Mouse (Mus musculus): Measurements from ENCODE around the gene Golt1a. TPM values are rescaled to one million over a fixed set of nuclear protein-coding genes. Genes with fewer than 3 reads are reported as not detected.

The Golt1a gene
- polyA plus RNA-seq, 1 experiment from 2014 or later: not detected

DNA sequence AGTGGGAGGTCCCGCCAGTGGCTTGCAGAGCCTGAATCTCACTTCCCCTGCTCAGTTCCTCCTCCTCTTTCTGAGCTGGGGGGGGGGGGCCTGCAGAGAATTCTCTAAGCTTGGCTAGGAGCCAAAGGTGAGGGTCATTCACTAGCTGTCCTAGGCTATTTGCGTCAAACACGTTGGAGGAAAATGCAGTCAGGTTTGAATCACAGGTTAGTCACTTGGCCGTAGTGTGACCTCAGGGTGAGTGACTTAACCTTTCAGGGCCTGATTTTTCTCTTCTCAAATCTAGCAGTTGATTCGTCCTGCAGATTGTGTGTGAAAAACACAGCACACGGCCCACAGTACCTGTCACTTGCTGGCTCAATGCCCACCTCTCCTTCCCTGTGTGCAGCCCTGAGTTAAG lies 39.3 kb upstream of the Golt1a start:
- peaks cover 20% of the 10 kb centered on the region for H3K4me1 ChIP-seq (ENCODE audit: control insufficient read depth, insufficient read depth, low read length)
- H3K9ac ChIP-seq (replicated peaks; ENCODE audit: low read length): no peak overlapping the region
- no peaks in the 10 kb centered on the region for H3K9me3 ChIP-seq (ENCODE audit: control insufficient read depth, low read length)
- no peak for DNase-seq
- ATAC-seq (ENCODE audit: low FRiP score, low TSS enrichment): no peak
- H3K4me2 ChIP-seq (ENCODE audit: low read length): no peak overlapping the region
- 0 out of 2 replicates have a peak overlapping the region, but pooled peaks have one; percentile 1 for H3K27ac ChIP-seq (replicated peaks; ENCODE audit: low read depth, low read length)
- H3K4me3 ChIP-seq (replicated peaks; ENCODE audit: low read depth, low read length): no peak overlapping the region
- H3K36me3 ChIP-seq (ENCODE audit: control insufficient read depth, insufficient read depth, low read length): peaks cover 72% of the 10 kb centered on the region
- WGBS: 53% methylated on average over 6 of the region's 6 CpGs
- no peaks in the 10 kb centered on the region for H3K27me3 ChIP-seq (ENCODE audit: control insufficient read depth, insufficient read depth, low read length)

GRCm38 (mm10) chr1:133274163-133274562 lies 35.4 kb upstream of the Golt1a start:
- 92% methylated on average over 19 of the region's 19 CpGs for WGBS
- H3K4me3 ChIP-seq (replicated peaks; ENCODE audit: low read depth, low read length): no peak overlapping the region
- peaks cover 77% of the 10 kb centered on the region for H3K36me3 ChIP-seq (ENCODE audit: control insufficient read depth, insufficient read depth, low read length)
- no peaks in the 10 kb centered on the region for H3K27me3 ChIP-seq (ENCODE audit: control insufficient read depth, insufficient read depth, low read length)
- H3K27ac ChIP-seq (replicated peaks; ENCODE audit: low read depth, low read length): no peak overlapping the region
- DNase-seq: no peak
- no peak overlapping the region for H3K9ac ChIP-seq (replicated peaks; ENCODE audit: low read length)
- H3K9me3 ChIP-seq (ENCODE audit: control insufficient read depth, low read length): no peaks in the 10 kb centered on the region
- H3K4me2 ChIP-seq (ENCODE audit: low read length): no peak overlapping the region
- no peak for ATAC-seq (ENCODE audit: low FRiP score, low TSS enrichment)
- no peaks in the 10 kb centered on the region for H3K4me1 ChIP-seq (ENCODE audit: control insufficient read depth, insufficient read depth, low read length)

DNA sequence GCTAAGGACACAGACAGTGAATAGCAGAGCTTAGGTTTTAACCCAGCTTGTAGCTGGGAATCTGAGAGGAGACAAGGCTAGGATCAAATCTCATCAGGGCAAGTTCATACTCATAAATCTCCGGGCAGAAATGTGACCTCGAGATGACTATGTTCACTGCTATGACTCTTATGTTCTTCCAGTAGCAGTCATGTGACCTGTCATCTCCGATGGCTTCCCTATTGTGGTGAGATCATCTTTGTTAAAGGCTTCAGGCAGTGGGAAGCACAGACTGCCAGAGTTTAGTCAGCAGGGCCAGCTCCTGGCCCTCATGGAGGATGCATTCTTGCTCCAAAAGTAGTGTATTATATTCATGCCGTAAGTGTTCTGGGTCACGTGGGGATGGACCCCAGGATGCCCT lies 32.6 kb upstream of the Golt1a start:
- Histone ChIP-seq H3K4me3 (replicated peaks; ENCODE audit: low read depth, low read length) (no peak overlapping the region), H3K4me2 (ENCODE audit: low read length) (no peak overlapping the region), H3K9me3 (ENCODE audit: control insufficient read depth, low read length) (no peaks in the 10 kb centered on the region), H3K27me3 (ENCODE audit: control insufficient read depth, insufficient read depth, low read length) (no peaks in the 10 kb centered on the region), H3K27ac (replicated peaks; ENCODE audit: low read depth, low read length) (no peak overlapping the region), H3K4me1 (ENCODE audit: control insufficient read depth, insufficient read depth, low read length) (no peaks in the 10 kb centered on the region), H3K9ac (replicated peaks; ENCODE audit: low read length) (no peak overlapping the region), H3K36me3 (ENCODE audit: control insufficient read depth, insufficient read depth, low read length) (peaks cover 79% of the 10 kb centered on the region)
- 69% methylated on average over 5 of the region's 5 CpGs for WGBS
- DNase-seq: no peak
- ATAC-seq (ENCODE audit: low FRiP score, low TSS enrichment): no peak

GRCm38 (mm10) chr1:133278539-133278938 lies 31.1 kb upstream of the Golt1a start:
- H3K4me2 ChIP-seq (ENCODE audit: low read length): no peak overlapping the region
- DNase-seq (no peak), ATAC-seq (ENCODE audit: low FRiP score, low TSS enrichment) (no peak)

DNA sequence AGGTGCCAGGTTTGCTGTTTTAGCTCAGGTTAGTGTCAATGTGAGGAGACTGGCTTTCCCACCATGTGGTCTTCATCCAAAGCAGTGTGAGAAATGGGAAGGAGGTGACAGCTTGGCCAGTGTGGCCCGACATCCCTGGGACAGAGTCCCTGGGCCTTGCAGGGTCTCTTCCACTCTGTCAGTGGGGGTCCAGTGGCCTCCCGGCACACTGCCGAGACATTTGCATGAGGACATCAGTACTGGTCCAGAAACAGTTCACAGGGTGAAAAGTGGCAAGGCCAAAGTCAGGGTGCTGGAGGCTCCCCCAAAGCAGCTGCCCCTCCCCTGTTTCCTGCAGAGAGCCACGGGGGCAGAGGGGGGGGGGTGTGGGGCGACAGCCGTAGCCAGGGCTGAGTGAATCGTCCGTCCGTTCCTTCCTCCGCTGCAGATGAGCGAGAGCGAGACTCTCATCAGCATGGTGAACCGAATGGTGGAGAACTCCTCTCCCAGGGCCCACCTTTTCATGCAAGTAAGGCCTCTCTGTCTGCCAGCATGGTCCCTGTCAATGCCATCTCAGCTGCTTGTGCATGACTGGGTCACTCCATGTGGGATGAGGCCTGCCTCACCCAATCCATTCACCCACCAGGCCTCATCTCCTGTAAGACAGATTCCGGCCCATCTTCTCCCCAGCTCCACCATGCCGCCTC lies 30.5 kb upstream of the Golt1a start:
- H3K36me3 ChIP-seq (ENCODE audit: control insufficient read depth, insufficient read depth, low read length): peaks cover 71% of the 10 kb centered on the region
- ATAC-seq (ENCODE audit: low FRiP score, low TSS enrichment) (no peak), DNase-seq (no peak)
- H3K27ac ChIP-seq (replicated peaks; ENCODE audit: low read depth, low read length): peak overlapping the region; percentile 52; the same call in 1 of the 2 replicates
- 68% methylated on average over 15 of the region's 15 CpGs for WGBS
- H3K4me1 ChIP-seq (ENCODE audit: control insufficient read depth, insufficient read depth, low read length): no peaks in the 10 kb centered on the region
- H3K9me3 ChIP-seq (ENCODE audit: control insufficient read depth, low read length): no peaks in the 10 kb centered on the region
- H3K9ac ChIP-seq (replicated peaks; ENCODE audit: low read length): no peak overlapping the region
- no peaks in the 10 kb centered on the region for H3K27me3 ChIP-seq (ENCODE audit: control insufficient read depth, insufficient read depth, low read length)
- H3K4me3 ChIP-seq (replicated peaks; ENCODE audit: low read depth, low read length): no peak overlapping the region
- no peak overlapping the region for H3K4me2 ChIP-seq (ENCODE audit: low read length)

More at GRCm38 (mm10) chr1:133278539-133278938, 31.1 kb upstream of the Golt1a start:
- peaks cover 76% of the 10 kb centered on the region for H3K36me3 ChIP-seq (ENCODE audit: control insufficient read depth, insufficient read depth, low read length)
- no peak overlapping the region for H3K4me3 ChIP-seq (replicated peaks; ENCODE audit: low read depth, low read length)
- no peaks in the 10 kb centered on the region for H3K27me3 ChIP-seq (ENCODE audit: control insufficient read depth, insufficient read depth, low read length)
- 75% methylated on average over 6 of the region's 6 CpGs for WGBS
- 0 out of 2 replicates have a peak overlapping the region, but pooled peaks have one; percentile 52 for H3K27ac ChIP-seq (replicated peaks; ENCODE audit: low read depth, low read length)
- no peaks in the 10 kb centered on the region for H3K9me3 ChIP-seq (ENCODE audit: control insufficient read depth, low read length)
- no peak overlapping the region for H3K9ac ChIP-seq (replicated peaks; ENCODE audit: low read length)
- H3K4me1 ChIP-seq (ENCODE audit: control insufficient read depth, insufficient read depth, low read length): no peaks in the 10 kb centered on the region

GRCm38 (mm10) chr1:133279632-133280093 lies 29.9 kb upstream of the Golt1a start:
- H3K9ac ChIP-seq (replicated peaks; ENCODE audit: low read length): no peak overlapping the region
- peaks cover 68% of the 10 kb centered on the region for H3K36me3 ChIP-seq (ENCODE audit: control insufficient read depth, insufficient read depth, low read length)
- H3K27me3 ChIP-seq (ENCODE audit: control insufficient read depth, insufficient read depth, low read length): no peaks in the 10 kb centered on the region
- H3K4me2 ChIP-seq (ENCODE audit: low read length): no peak overlapping the region
- ATAC-seq (ENCODE audit: low FRiP score, low TSS enrichment): no peak
- no peaks in the 10 kb centered on the region for H3K9me3 ChIP-seq (ENCODE audit: control insufficient read depth, low read length)
- H3K4me1 ChIP-seq (ENCODE audit: control insufficient read depth, insufficient read depth, low read length): no peaks in the 10 kb centered on the region
- peak; percentile 49 for DNase-seq
- H3K4me3 ChIP-seq (replicated peaks; ENCODE audit: low read depth, low read length): no peak overlapping the region
- WGBS: 76% methylated on average over 11 of the region's 11 CpGs
- H3K27ac ChIP-seq (replicated peaks; ENCODE audit: low read depth, low read length): no peak overlapping the region; the same call in 1 of the 2 replicates

- WGBS: 92% methylated on average over 2 of the region's 2 CpGs
- Histone ChIP-seq H3K36me3 (ENCODE audit: control insufficient read depth, insufficient read depth, low read length) (peaks cover 68% of the 10 kb centered on the region), H3K4me3 (replicated peaks; ENCODE audit: low read depth, low read length) (no peak overlapping the region), H3K4me1 (ENCODE audit: control insufficient read depth, insufficient read depth, low read length) (no peaks in the 10 kb centered on the region), H3K9me3 (ENCODE audit: control insufficient read depth, low read length) (no peaks in the 10 kb centered on the region), H3K9ac (replicated peaks; ENCODE audit: low read length) (no peak overlapping the region), H3K27me3 (ENCODE audit: control insufficient read depth, insufficient read depth, low read length) (no peaks in the 10 kb centered on the region), H3K4me2 (ENCODE audit: low read length) (no peak overlapping the region), H3K27ac (replicated peaks; ENCODE audit: low read depth, low read length) (no peak overlapping the region)
- DNase-seq (no peak), ATAC-seq (ENCODE audit: low FRiP score, low TSS enrichment) (no peak)
Measured at GRCm38 (mm10) chr1:133280537-133280936, 29.1 kb upstream of the Golt1a start.

DNA sequence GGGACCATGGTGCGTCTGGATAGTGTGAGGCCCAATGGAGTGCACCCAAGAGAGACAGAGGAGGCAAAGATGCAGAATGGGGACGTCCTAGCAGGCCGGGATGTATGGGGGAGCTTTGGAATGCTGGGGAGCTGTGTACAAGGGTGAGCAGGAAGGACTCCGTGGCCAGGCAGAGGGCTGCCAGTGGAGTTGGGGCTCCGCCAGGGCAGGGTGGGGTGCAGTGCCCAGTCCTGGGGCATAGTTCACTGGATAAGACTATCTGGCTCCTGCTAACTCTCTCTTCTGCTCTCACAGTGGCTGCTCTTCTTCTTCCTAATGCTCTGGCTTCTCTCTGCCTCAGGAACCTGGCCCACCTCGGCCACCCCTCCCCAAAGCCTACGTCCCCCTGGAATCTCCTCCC lies 23.7 kb upstream of the Golt1a start:
- Histone ChIP-seq H3K27me3 (ENCODE audit: control insufficient read depth, insufficient read depth, low read length) (no peaks in the 10 kb centered on the region), H3K27ac (replicated peaks; ENCODE audit: low read depth, low read length) (no peak overlapping the region), H3K4me1 (ENCODE audit: control insufficient read depth, insufficient read depth, low read length) (no peaks in the 10 kb centered on the region), H3K4me2 (ENCODE audit: low read length) (no peak overlapping the region), H3K36me3 (ENCODE audit: control insufficient read depth, insufficient read depth, low read length) (peaks cover 86% of the 10 kb centered on the region), H3K9ac (replicated peaks; ENCODE audit: low read length) (no peak overlapping the region), H3K9me3 (ENCODE audit: control insufficient read depth, low read length) (no peaks in the 10 kb centered on the region), H3K4me3 (replicated peaks; ENCODE audit: low read depth, low read length) (no peak overlapping the region)
- DNase-seq (no peak), ATAC-seq (ENCODE audit: low FRiP score, low TSS enrichment) (no peak)
- 89% methylated on average over 7 of the region's 7 CpGs for WGBS

DNA sequence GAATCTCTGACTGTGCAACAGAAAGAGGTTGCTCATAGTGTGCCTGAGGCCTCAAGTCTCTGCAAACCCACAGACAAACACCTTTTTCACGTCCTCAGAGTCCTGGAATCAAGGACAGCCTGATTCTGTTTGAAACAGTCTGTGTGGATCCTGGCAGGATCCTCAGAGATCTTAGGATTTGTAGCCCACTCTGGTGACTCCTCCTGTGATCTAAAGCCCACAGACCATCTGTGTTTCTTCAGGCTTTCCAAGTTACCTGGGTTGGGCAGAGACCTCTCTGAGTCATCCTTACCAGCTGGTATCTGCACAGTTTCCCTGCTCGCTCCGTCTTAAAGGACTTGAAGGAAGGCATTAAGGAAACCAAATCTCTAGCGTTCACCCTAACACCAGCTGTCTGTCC lies 22.5 kb upstream of the Golt1a start:
- H3K27ac ChIP-seq (replicated peaks; ENCODE audit: low read depth, low read length): no peak overlapping the region
- no peak overlapping the region for H3K4me3 ChIP-seq (replicated peaks; ENCODE audit: low read depth, low read length)
- DNase-seq (no peak), ATAC-seq (ENCODE audit: low FRiP score, low TSS enrichment) (no peak)
- no peak overlapping the region for H3K4me2 ChIP-seq (ENCODE audit: low read length)
- H3K9ac ChIP-seq (replicated peaks; ENCODE audit: low read length): no peak overlapping the region
- H3K9me3 ChIP-seq (ENCODE audit: control insufficient read depth, low read length): no peaks in the 10 kb centered on the region
- H3K27me3 ChIP-seq (ENCODE audit: control insufficient read depth, insufficient read depth, low read length): no peaks in the 10 kb centered on the region
- 93% methylated on average over 4 of the region's 4 CpGs for WGBS
- no peaks in the 10 kb centered on the region for H3K4me1 ChIP-seq (ENCODE audit: control insufficient read depth, insufficient read depth, low read length)
- H3K36me3 ChIP-seq (ENCODE audit: control insufficient read depth, insufficient read depth, low read length): peaks cover 80% of the 10 kb centered on the region

Measured in midbrain, embryonic 14.5 days (tissue).